Mouse (Mus musculus): ENCODE measurements around the gene Rimkla.

Rimkla gene

DNA sequence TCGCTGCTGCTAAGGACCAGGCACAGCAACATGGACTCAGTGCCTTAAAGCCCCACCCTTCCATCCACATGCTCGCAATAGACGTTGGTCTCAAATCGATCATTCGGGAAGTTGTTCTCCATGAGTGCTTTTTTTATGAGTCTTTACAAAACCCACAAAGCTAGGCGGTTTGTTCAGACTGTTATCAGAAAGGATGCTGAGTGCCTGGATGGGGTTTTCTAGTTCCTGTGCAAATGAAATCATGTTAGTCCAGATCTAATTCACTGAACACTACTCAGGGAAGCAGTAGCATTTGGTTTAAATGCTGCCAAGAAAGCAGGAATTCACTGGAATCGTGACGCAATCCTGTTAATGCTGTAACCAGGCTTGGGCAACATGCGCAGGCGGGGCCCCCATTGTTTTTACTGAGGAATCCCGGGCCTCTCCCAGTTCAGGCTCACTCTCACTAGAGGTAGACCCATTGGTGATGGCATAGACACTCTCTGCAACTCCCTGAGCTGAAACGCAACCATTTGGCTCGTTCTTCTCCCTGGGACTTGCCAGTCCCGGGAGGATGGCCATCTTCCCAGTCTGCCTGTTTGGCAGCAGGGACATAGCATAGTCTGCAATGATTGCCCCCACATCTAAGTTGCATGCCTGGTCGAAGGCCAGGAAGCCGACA is 24.6 kb downstream of the Rimkla start:
- DNase-seq (ENCODE audit: low spot score in 2 of 2): no peak

GRCm38 (mm10) chr4:119465841-119466240 is 26.6 kb downstream of the Rimkla start:
- no peak for DNase-seq (ENCODE audit: low spot score in 2 of 2)

DNA sequence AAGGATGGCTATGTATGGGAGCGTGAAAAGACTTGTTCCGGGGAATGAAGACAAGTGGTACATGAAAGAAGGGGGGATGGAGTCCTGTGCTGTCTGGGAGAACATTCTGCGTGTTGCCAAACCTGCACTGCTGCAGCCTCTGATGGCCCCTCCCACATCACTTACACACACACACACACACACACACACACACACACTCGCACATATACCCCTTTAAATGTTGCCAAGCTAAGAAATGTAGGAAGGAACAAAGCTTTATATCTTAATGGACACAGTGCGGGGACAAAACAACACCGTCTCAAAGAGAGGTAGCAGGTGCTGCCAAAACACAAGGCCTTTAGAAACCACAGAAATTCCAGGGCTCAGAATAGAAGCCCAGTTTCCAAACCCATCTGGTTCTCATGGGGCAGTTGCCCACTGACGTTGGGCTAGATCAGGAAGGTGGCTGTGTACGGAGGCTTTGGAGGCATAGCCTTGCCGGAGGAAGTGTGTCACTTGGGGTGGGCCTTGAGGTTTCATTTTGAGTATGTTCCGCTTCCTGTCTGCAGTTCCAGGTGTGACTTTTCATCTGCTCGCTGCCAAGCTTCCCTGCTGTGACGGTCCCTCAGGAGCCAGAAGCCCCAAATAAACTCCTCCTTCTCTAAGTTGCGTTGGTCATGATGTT is 28.5 kb downstream of the Rimkla start:
- DNase-seq (ENCODE audit: low spot score in 2 of 2): peak in 1 of 2 experiments; percentile 7

DNA sequence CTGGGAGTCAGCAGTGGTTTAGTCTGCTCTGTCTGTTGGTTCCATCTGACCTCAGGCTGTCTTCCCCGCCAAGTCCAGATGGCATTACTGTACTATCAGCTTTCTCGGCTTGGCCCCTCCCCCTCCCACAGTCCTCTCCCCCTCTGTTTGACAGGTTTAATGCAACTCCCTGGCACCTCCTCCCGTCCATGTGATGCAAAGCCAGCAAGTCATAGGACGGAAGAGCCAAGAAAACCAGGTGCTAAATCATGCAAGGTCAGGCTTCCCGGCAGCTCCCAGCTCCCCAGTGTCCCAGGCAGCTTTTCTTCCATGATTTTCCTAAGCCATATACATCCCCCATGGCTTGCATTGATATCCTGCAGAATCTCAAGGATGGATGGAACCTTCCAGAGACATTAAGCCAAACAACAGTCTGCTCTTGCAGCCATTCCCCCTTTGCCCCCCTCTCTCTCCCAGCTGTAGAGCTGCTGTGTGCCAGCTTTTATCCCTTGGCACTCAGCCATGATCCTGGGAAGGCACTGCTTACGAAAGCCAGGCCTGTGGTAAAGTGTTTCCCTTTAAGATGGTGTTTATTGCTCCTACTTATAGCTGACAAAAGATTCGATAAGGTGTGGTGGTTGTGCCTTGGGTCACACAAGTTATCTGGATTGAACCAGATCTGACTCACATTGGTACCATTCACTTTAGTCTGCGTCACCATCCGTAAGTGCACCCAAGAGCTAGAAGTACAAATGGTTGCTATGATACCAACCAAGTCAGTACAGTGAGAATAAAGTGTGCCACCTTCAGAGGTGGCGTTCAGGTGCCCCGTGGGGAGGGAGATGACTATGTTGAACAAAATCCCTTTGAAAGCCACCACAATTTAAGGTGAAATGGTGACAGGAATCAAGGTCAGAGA is 29.3 kb downstream of the Rimkla start:
- DNase-seq (ENCODE audit: low spot score in 2 of 2): peak in 1 of 2 experiments; percentile 11

DNA sequence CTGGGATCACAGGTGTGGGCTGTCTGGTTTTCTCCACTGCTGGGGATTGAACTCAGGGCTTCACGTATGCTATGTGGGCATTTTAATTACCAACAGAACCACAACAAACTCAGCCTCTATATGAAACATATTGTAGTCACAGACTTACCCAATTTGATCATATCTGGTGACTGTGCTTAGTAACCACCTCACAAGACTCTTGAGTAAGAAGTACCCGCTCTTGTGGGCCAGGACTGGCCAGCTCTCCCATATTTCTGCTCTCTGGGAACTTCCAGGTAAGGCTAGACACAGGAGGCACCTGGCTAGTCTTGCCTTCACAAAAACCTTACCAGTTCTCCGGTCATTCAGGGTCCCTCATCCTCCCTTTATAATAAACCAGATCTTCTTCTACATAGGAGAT is 30.0 kb downstream of the Rimkla start:
- DNase-seq (ENCODE audit: low spot score in 2 of 2): no peak

- DNase-seq (ENCODE audit: low spot score in 2 of 2): no peak
These were observed 31.7 kb downstream of the Rimkla start for GRCm38 (mm10) chr4:119460728-119461141.

DNA sequence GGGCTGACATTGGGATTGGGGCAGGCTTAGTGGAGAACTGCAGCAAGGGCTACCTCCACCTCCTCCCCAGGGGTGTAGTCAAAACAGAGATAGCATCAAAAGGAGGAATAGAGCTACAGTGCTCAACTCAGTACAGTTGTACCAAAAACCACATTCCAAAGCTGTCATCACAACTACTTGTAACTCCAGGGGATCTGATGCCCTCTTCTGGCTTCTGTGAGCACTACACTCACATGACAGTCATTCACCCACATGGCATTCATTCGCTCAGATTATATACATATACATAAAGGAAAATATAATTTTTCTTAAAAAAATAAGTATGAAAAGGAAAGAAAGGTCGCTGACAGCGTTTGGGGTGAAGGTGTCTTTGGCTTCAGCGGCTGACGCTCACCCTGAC is 32.1 kb downstream of the Rimkla start:
- peak in 1 of 2 experiments; percentile 19 for DNase-seq (ENCODE audit: low spot score in 2 of 2)

- DNase-seq (ENCODE audit: low spot score in 2 of 2): no peak
These were observed 38.9 kb downstream of the Rimkla start for GRCm38 (mm10) chr4:119453533-119453932.

GRCm38 (mm10) chr4:119453128-119453527 is 39.3 kb downstream of the Rimkla start:
- DNase-seq (ENCODE audit: low spot score in 2 of 2): no peak

DNA sequence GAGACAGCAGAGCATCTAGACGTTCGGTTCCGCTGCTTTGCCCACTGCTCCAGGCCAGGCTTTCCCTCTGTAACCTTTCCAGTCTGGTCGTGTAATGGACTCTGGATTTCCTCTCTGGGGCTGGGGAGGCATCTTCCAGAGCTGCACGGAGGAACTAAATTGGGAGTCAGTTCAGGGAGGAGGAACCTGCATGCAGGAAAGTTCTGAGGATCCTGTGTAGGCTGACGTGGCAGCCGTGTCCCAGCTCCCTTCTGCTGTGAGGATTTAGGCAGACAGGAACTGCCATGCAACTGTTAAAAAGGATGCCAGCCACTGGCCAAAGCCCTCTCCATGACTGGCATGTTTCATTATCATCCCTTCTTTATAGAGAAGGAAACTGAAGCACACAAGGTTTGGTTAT is 42.0 kb downstream of the Rimkla start:
- DNase-seq (ENCODE audit: low spot score in 2 of 2): no peak

DNA sequence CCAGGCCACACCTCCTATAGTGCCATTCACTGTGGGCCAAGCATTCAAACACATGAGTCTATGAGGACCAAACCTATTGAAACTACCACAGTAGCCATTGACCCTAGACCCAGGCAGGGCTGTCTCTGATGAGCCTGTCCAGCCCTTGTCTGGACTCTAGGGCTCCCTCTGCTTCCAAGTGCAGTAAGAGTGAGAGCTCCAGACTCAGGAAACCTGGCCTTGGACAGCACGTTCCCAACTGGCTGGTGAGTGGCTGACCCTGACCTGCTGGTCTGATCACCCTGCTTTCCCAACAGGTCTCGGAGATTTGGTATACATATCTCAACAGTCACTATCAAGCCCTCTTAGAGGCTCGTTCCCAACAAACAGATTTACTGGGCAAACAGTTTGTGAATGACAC is 44.6 kb downstream of the Rimkla start:
- no peak for DNase-seq (ENCODE audit: low spot score in 2 of 2)

DNA sequence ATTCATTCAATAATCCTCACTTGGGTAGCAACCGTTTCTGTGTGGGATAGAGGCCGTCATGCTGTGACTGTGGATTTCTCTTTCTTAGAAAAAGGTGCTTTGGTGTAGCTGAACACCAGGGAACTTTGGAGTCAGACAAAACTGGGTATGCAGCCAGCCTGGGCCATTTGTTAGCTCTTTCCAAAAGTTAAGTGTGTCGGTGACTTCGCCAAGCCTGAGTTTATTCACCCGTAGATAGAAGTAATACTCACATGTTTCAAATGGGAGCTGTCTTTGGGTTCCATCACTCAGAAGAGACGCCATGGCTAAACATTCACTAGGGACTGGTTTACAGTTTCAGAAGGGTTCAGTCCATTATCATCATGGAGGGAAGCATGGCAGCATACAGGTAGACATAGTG is 45.2 kb downstream of the Rimkla start:
- DNase-seq (ENCODE audit: low spot score in 2 of 2): no peak

- no peak for DNase-seq (ENCODE audit: low spot score in 2 of 2)
These were observed 49.9 kb downstream of the Rimkla start for GRCm38 (mm10) chr4:119442539-119442938.

GRCm38 (mm10) chr4:119441836-119442235 is 50.6 kb downstream of the Rimkla start:
- no peak for DNase-seq (ENCODE audit: low spot score in 2 of 2)

DNA sequence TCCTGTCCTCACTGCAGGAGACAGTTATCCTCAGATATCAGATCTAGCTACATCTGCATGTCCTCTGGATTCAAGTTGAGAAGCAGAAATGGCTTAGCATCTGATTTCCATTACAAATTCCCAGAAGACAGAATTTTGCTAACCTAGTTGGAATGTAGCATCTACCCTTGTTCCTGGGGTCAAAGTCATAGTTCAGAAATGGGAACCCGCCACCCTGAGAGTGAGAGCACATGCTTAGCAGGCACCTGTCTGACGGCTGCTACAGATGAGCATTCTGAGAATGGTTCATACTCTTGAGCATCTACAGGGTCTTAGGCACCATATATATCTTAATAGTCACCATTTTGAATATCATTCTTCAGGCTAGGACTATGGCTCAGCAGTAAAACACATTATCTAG is 54.5 kb downstream of the Rimkla start:
- DNase-seq (ENCODE audit: low spot score in 2 of 2): no peak

DNA sequence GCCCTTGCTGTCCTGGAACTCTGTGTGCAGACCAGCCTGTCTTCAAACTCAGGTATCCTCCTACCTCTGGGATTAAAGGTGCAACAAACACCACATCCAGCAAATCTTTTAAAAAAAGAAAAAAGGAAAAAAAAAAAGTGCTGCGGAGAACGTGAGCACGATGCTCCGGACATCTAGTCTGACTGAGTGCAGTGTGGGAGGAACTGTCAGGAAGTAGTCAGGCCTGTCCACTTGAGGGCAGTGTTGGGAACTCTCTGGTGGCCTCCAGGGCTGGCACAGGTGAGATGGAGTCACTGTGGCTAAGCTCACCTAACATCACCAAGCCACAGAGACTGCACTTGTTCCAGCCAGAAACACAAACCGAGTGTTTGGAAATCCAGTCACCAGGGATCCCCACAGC is 61.8 kb downstream of the Rimkla start:
- peak; percentile 54 to 68 for DNase-seq (ENCODE audit: low spot score in 2 of 2)

DNA sequence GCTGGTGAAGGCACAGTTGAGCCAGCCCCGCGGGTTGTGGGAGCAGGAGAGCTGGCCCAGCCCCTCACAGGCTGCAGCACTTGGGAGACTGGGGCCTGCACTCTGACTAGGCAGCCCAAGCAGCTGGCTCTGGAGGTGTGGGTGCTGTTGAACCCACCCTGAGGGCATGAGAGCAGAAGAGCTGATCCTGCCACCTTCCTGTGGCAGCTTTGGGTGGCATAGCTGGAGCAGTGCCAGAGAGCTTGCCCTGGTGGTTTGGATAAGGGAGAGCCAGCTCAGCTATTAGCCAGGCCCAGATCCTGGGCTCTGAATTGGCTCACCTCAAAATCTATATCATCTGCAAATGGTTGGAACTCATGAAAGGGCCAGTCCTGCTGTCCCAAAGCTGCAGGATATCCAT is 64.7 kb downstream of the Rimkla start:
- peak; percentile 79 to 86 for DNase-seq (ENCODE audit: low spot score in 2 of 2)

DNA sequence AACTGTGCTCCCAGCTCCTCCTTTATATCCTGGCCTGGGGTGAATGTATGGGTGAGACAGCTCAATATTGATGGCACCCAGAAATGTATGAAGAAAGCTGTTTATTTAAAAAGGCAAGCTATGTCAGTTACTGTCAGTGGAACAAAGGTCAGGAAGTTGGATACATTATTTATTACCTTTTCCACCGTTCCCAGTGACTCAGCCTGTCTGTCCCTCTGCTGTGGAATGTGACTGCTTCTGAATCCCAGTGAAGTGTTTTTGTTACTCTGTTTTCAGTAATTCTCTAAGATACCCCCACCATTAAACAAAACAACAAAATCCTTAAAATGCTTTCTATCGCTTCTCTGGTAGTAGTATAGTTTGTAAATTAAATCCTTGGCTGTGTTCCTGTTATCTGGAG is 66.8 kb downstream of the Rimkla start:
- no peak for DNase-seq (ENCODE audit: low spot score in 2 of 2)

DNA sequence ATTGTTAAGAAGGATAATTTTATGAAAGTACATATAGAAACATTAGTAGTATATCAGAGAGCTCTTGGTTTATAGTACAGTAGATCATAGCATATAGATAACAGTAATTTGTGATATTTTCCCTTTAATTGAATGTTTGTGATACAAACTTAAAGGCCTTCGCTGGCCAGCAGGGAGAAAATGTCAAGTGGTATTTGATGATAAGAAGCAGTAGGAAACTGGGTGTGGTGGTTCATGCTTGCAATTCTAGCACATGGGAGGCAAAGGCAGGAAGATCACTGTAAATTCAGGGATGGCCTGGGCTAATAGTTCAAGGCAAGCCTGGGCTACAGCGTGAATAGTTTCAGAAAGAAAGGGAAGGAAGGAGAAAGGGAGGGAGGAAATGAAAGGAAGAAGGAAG is 67.4 kb downstream of the Rimkla start:
- no peak for DNase-seq (ENCODE audit: low spot score in 2 of 2)

- peak; percentile 86 to 87 for DNase-seq (ENCODE audit: low spot score in 2 of 2)
These were observed 70.0 kb downstream of the Rimkla start, which contains the start of the genes Ppcs and Zmynd12 for GRCm38 (mm10) chr4:119422294-119422964. TSS of gene Ppcs (minus strand) at chr4:119422420. TSS of gene Zmynd12 (plus strand) at chr4:119422814.

- peak in 1 of 2 experiments; percentile 22 for DNase-seq (ENCODE audit: low spot score in 2 of 2)
These were observed 70.5 kb downstream of the Rimkla start for GRCm38 (mm10) chr4:119421921-119422293.

DNA sequence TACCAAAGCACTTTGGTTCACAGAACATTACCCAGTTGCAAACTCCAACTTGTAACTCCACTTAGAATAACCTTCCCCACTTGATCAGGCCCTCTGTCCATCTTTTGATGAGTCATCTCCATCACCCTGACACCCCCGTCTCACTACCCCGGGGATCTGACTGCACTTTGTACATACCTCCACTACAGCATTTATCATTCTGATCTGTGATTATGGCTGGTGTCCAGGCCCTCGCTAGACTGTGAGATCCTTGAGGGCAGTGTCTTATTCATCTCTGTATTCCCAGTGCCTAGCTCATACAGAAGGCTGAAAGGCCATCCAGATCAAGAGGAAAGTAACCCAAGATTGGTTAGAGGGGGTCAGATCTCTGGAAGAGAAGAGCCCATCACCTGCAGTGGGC is 71.2 kb downstream of the Rimkla start:
- no peak for DNase-seq (ENCODE audit: low spot score in 2 of 2)
